Mouse (Mus musculus) liver, embryonic 16.5 days (tissue): ENCODE data around the gene Fam149b. TPM values are rescaled to one million over a fixed set of nuclear protein-coding genes. Genes with fewer than 3 reads are reported as not detected.

ENCODE experiments used
- ATAC-seq: fragments of 200-750 bp; cut with Nextera tagmentation; 2 replicates; pipeline ENCODE4 v1.8.0; 2017; ENCODE audit warnings: low read depth, mild to moderate bottlenecking, moderate number of reproducible peaks, moderate library complexity
- H3K27ac ChIP-seq: fragments of 300-500 bp; sonication (generic); 2 replicates; pipeline ENCODE4 v1.5.1; 2014; ENCODE audit warnings: mild to moderate bottlenecking, low read length
- H3K27me3 ChIP-seq: fragments of 300-500 bp; sonication (generic); 2 replicates; pipeline ENCODE4 v1.6.1; 2014; ENCODE audit warnings: low read depth, low read length, mixed read lengths; ENCODE audit not compliant: control insufficient read depth, insufficient read depth
- H3K36me3 ChIP-seq: fragments of 300-500 bp; sonication (generic); 2 replicates; pipeline ENCODE4 v1.6.1; 2014; ENCODE audit warnings: mild to moderate bottlenecking; ENCODE audit not compliant: control insufficient read depth, insufficient read depth
- H3K4me1 ChIP-seq: fragments of 300-500 bp; sonication (generic); 2 replicates; pipeline ENCODE4 v1.6.1; 2014; ENCODE audit warnings: low read depth, low read length, mixed read lengths; ENCODE audit not compliant: control insufficient read depth
- H3K4me2 ChIP-seq: fragments of 300-500 bp; sonication (generic); 2 replicates; pipeline ENCODE4 v1.6.1; 2014; ENCODE audit warnings: low read depth, low read length, mixed read lengths
- H3K4me3 ChIP-seq: fragments of 300-500 bp; sonication (generic); 2 replicates; pipeline ENCODE4 v1.5.1; 2014; ENCODE audit warnings: low read depth, mild to moderate bottlenecking, low read length
- H3K9ac ChIP-seq: fragments of 300-500 bp; sonication (generic); 2 replicates; pipeline ENCODE4 v1.6.1; 2014; ENCODE audit warnings: low read depth, low read length
- H3K9me3 ChIP-seq: fragments of 300-500 bp; sonication (generic); replicated peaks from 2 replicates; pipeline ENCODE4 v1.6.1; 2016; ENCODE audit warnings: low read length; ENCODE audit not compliant: control insufficient read depth
- WGBS: fragments of 180-500 bp; shearing (Covaris S2); extraction: QIAGEN DNeasy Blood & Tissue Kit; methylation state at CpG from one replicate; pipeline ENCODE4 v1.1.7; 2014; ENCODE audit not compliant: insufficient replicate concordance; 5-methylcytosine and 5-hydroxymethylcytosine counted together
- polyA plus RNA-seq: library from polyadenylated mRNA; unstranded; fragments of >200 nt; fragmentation: Nextera tagmentation; extraction: Ambion mirVana; gene quantifications from 2 replicates; pipeline ENCODE4 v1.2.1, GENCODE M21; 2015

Gene Fam149b
- polyA plus RNA-seq, 1 experiment from 2014 or later, result 8.8 TPM

- peaks cover 20% of the 10 kb centered on the region for H3K36me3 ChIP-seq
- H3K27ac ChIP-seq, result no peak overlapping the region
- H3K9ac ChIP-seq, result no peak overlapping the region
- peak overlapping the region; percentile 29 for H3K4me3 ChIP-seq
- peak overlapping the region; percentile 28 for H3K4me2 ChIP-seq
- no peak for ATAC-seq
- no peaks in the 10 kb centered on the region for H3K9me3 ChIP-seq
- H3K27me3 ChIP-seq, result no peaks in the 10 kb centered on the region
- no peaks in the 10 kb centered on the region; the same call in 1 of the 2 replicates for H3K4me1 ChIP-seq
- 39% methylated on average over 7 of the region's 7 CpGs for WGBS
Observed at GRCm38 (mm10) chr14:20340866-20341265, 7.1 kb upstream of the Fam149b start.

GRCm38 (mm10) chr14:20345885-20346284 is 2.1 kb upstream of the Fam149b start:
- Histone ChIP-seq H3K4me2 (no peak overlapping the region), H3K27me3 (no peaks in the 10 kb centered on the region), H3K27ac (no peak overlapping the region), H3K4me1 (peaks cover 14% of the 10 kb centered on the region), H3K9me3 (no peaks in the 10 kb centered on the region), H3K4me3 (no peak overlapping the region), H3K9ac (no peak overlapping the region), H3K36me3 (peaks cover 5% of the 10 kb centered on the region; the same call in 1 of the 2 replicates)
- 85% methylated on average over 9 of the region's 9 CpGs for WGBS
- no peak for ATAC-seq

- peak; percentile 31 for ATAC-seq
- peak overlapping the region; percentile 79 for H3K4me3 ChIP-seq
- H3K36me3 ChIP-seq, result peaks cover 5% of the 10 kb centered on the region; the same call in 1 of the 2 replicates
- peak overlapping the region; percentile 53 for H3K4me2 ChIP-seq
- WGBS, result 3% methylated on average over 15 of the region's 15 CpGs
- no peaks in the 10 kb centered on the region for H3K27me3 ChIP-seq
- no peaks in the 10 kb centered on the region for H3K9me3 ChIP-seq
- peak overlapping the region; percentile 84 for H3K9ac ChIP-seq
- H3K4me1 ChIP-seq, result peaks cover 14% of the 10 kb centered on the region
- H3K27ac ChIP-seq, result peak overlapping the region; percentile 76
Observed at GRCm38 (mm10) chr14:20347441-20347990, 446 bp upstream of the Fam149b start.

GRCm38 (mm10) chr14:20363230-20363629 is 15.3 kb downstream of the Fam149b start:
- Histone ChIP-seq H3K4me3 (no peak overlapping the region), H3K27me3 (no peaks in the 10 kb centered on the region), H3K4me2 (no peak overlapping the region), H3K9ac (no peak overlapping the region), H3K36me3 (peaks cover 11% of the 10 kb centered on the region; the same call in 1 of the 2 replicates), H3K4me1 (no peaks in the 10 kb centered on the region; the same call in 1 of the 2 replicates), H3K9me3 (no peaks in the 10 kb centered on the region), H3K27ac (no peak overlapping the region)
- no peak for ATAC-seq
- WGBS, result 73% methylated on average over 4 of the region's 4 CpGs

- Histone ChIP-seq H3K9ac (no peak overlapping the region), H3K4me3 (no peak overlapping the region), H3K9me3 (no peaks in the 10 kb centered on the region), H3K27ac (no peak overlapping the region), H3K4me1 (no peaks in the 10 kb centered on the region; the same call in 1 of the 2 replicates), H3K27me3 (no peaks in the 10 kb centered on the region), H3K4me2 (no peak overlapping the region), H3K36me3 (peaks cover 8% of the 10 kb centered on the region)
- WGBS, result 84% methylated on average over 3 of the region's 3 CpGs
- no peak for ATAC-seq
Observed at GRCm38 (mm10) chr14:20368271-20368670, 20.3 kb downstream of the Fam149b start.

- Histone ChIP-seq H3K36me3 (peaks cover 3% of the 10 kb centered on the region), H3K4me1 (no peaks in the 10 kb centered on the region), H3K27ac (no peak overlapping the region), H3K4me3 (no peak overlapping the region), H3K27me3 (no peaks in the 10 kb centered on the region), H3K9ac (no peak overlapping the region), H3K4me2 (no peak overlapping the region), H3K9me3 (no peaks in the 10 kb centered on the region)
- no peak for ATAC-seq
- WGBS, result 58% methylated on average over 7 of the region's 7 CpGs
Observed at GRCm38 (mm10) chr14:20370798-20371197, 22.8 kb downstream of the Fam149b start.

GRCm38 (mm10) chr14:20371854-20372253 is 23.9 kb downstream of the Fam149b start:
- H3K4me3 ChIP-seq, result no peak overlapping the region

GRCm38 (mm10) chr14:20377112-20377521 is 29.2 kb downstream of the Fam149b start:
- H3K27ac ChIP-seq, result no peak overlapping the region
- 42% methylated on average over 4 of the region's 4 CpGs for WGBS

More at GRCm38 (mm10) chr14:20371854-20372253, 23.9 kb downstream of the Fam149b start:
- Histone ChIP-seq H3K36me3 (peaks cover 3% of the 10 kb centered on the region), H3K27ac (no peak overlapping the region), H3K9me3 (no peaks in the 10 kb centered on the region), H3K27me3 (no peaks in the 10 kb centered on the region), H3K4me1 (no peaks in the 10 kb centered on the region), H3K9ac (no peak overlapping the region), H3K4me2 (no peak overlapping the region)
- ATAC-seq, result no peak
- 79% methylated on average over 1 of the region's 1 CpGs for WGBS

GRCm38 (mm10) chr14:20378313-20379061 is 30.5 kb downstream of the Fam149b start:
- H3K4me1 ChIP-seq, result peaks cover 6% of the 10 kb centered on the region; the same call in 1 of the 2 replicates
- WGBS, result 32% methylated on average over 13 of the region's 13 CpGs
- no peak overlapping the region for H3K9ac ChIP-seq
- peak; percentile 75 for ATAC-seq
- no peak overlapping the region for H3K4me3 ChIP-seq
- no peaks in the 10 kb centered on the region for H3K27me3 ChIP-seq
- no peak overlapping the region for H3K27ac ChIP-seq
- H3K9me3 ChIP-seq, result no peaks in the 10 kb centered on the region
- no peak overlapping the region for H3K4me2 ChIP-seq
- peaks cover 5% of the 10 kb centered on the region; the same call in 1 of the 2 replicates for H3K36me3 ChIP-seq

More at GRCm38 (mm10) chr14:20377112-20377521, 29.2 kb downstream of the Fam149b start:
- H3K4me1 ChIP-seq, result peaks cover 6% of the 10 kb centered on the region; the same call in 1 of the 2 replicates
- H3K27me3 ChIP-seq, result no peaks in the 10 kb centered on the region
- H3K9me3 ChIP-seq, result no peaks in the 10 kb centered on the region
- peak; percentile 72 for ATAC-seq
- no peak overlapping the region for H3K4me2 ChIP-seq
- no peak overlapping the region for H3K4me3 ChIP-seq
- no peaks in the 10 kb centered on the region; the same call in 1 of the 2 replicates for H3K36me3 ChIP-seq
- no peak overlapping the region for H3K9ac ChIP-seq
